Mouse (Mus musculus) skeletal muscle tissue, adult 2 months (tissue): ENCODE results near the gene C1qtnf3.

ENCODE experiments used
- DNase-seq: peaks from one replicate; pipeline ENCODE4 v3.0.0-alpha.2; 2012; ENCODE audit warnings: low read depth, low spot score

The C1qtnf3 gene

GRCm38 (mm10) chr15:10951951-10952759 is at the start of gene C1qtnf3:
Gene C1qtnf3, plus strand, starts transcription at chr15:10952332.
- DNase-seq, result peak; percentile 18

GRCm38 (mm10) chr15:10902360-10902759 is 49.8 kb upstream of the C1qtnf3 start:
- DNase-seq, result no peak

- DNase-seq, result peak; percentile 54
Measured at GRCm38 (mm10) chr15:10916611-10917311, 35.4 kb upstream of the C1qtnf3 start.

- no peak for DNase-seq
Measured at GRCm38 (mm10) chr15:10917312-10917660, 34.8 kb upstream of the C1qtnf3 start.

GRCm38 (mm10) chr15:10920212-10920611 is 31.9 kb upstream of the C1qtnf3 start:
- DNase-seq, result no peak

- DNase-seq, result peak; percentile 17
Measured at GRCm38 (mm10) chr15:10921064-10921463, 31.1 kb upstream of the C1qtnf3 start.

GRCm38 (mm10) chr15:10922061-10922460 is 30.1 kb upstream of the C1qtnf3 start:
- DNase-seq, result no peak

- DNase-seq, result no peak
Measured at GRCm38 (mm10) chr15:10922570-10922969, 29.6 kb upstream of the C1qtnf3 start.

- no peak for DNase-seq
Measured at GRCm38 (mm10) chr15:10923076-10923995, 28.8 kb upstream of the C1qtnf3 start.

- DNase-seq, result no peak
Measured at GRCm38 (mm10) chr15:10927325-10927724, 24.8 kb upstream of the C1qtnf3 start.

GRCm38 (mm10) chr15:10928633-10929270 is 23.4 kb upstream of the C1qtnf3 start:
- DNase-seq, result no peak

- DNase-seq, result no peak
Measured at GRCm38 (mm10) chr15:10933930-10934329, 18.2 kb upstream of the C1qtnf3 start.

- peak; percentile 60 for DNase-seq
Measured at GRCm38 (mm10) chr15:10940148-10941108, 11.7 kb upstream of the C1qtnf3 start.

- DNase-seq, result no peak
Measured at GRCm38 (mm10) chr15:10941901-10942300, 10.2 kb upstream of the C1qtnf3 start.

- no peak for DNase-seq
Measured at GRCm38 (mm10) chr15:10947852-10948251, 4.3 kb upstream of the C1qtnf3 start.

- DNase-seq, result no peak
Measured at GRCm38 (mm10) chr15:10952760-10953305, 701 bp downstream of the C1qtnf3 start.

- no peak for DNase-seq
Measured at GRCm38 (mm10) chr15:10953465-10953864, 1.3 kb downstream of the C1qtnf3 start.

GRCm38 (mm10) chr15:10954381-10955016 is 2.4 kb downstream of the C1qtnf3 start:
- no peak for DNase-seq

GRCm38 (mm10) chr15:10955156-10955555 is 3.0 kb downstream of the C1qtnf3 start:
- no peak for DNase-seq
